Mouse (Mus musculus) left cerebral cortex, adult 8-10 months (tissue): ENCODE results near the gene Cd3g. TPM values are rescaled to one million over a fixed set of nuclear protein-coding genes. Genes with fewer than 3 reads are reported as not detected.
"Not testable (repeated sequence)": the region's sequence is repeated elsewhere in the genome, so short reads cannot be mapped to it uniquely, and the experiment has no call there.

ENCODE experiments used
- DNase-seq, 2 experiments: peaks; one replicate each; pipeline ENCODE4 v3.0.0; 2022; ENCODE audit warnings: low spot score in 2 of 2
- total RNA-seq, 4 experiments: library from RNA; stranded (reverse); gene quantifications; 2 replicates each; pipeline ENCODE4 v1.2.4; 2022

The Cd3g gene
- total RNA-seq, 4 experiments from 2014 or later: not detected

GRCm38 (mm10) chr9:44986242-44986781 lies 6.1 kb upstream of the Cd3g start:
- no peak for DNase-seq

DNA sequence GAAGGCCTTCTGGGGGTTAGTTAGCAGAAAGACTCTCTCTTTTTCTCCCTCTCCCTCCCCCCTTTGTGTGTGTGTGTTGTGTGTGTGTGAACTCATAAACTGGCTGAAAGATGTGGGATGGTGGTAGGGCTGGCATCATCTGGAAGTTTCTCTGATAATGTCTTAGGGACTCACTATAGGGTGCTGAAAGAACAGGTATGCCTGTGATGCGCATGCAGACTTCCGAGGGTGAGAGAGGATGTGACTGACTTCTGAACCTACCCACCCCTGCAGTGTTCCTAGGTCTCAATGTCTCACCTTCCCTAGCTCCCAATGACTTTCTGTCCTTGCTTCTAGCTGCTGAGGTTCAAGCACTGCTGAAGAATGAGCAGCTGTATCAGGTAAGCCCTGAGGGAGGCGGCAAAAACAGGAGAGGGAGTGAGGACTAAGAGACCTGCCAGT lies 5.5 kb upstream of the Cd3g start:
- no peak for DNase-seq

DNA sequence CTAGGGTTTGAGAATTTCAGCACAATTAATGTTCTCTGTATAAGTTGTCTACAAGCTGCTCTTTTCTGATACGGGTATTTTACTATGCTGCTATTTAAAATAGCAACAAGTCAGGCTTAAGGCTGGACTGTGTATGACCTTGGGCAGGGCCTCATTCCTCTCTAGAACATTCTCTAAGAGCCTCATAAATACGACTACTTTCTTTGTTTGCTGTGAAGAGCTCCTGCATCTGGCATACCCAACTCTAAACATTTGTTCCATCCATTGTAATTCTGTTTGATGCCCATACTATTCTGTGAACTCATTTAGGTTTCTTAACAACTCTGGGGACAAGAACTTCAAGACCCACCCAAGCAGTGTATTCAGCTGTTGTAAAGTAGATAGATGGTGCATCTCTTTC lies 2.8 kb upstream of the Cd3g start:
- DNase-seq: no peak

DNA sequence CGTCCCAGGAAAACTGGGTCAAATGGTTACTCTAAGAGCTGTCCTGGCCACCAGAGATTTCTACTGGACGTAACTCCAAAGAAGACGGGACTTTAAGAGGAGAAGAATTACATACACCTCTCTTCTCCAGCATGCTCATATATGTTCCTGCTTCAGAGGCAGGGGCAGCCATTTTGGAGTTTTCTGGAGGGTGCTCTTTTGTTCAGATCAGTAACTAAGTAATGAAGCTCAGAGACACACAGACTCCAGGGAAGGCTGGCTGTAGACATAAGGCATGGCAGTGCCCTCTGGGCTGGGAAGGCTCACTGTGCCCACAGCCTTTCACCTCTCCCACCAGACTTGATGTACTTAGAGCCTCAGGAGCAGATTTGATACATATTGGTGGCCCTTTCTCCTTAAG lies 2.3 kb upstream of the Cd3g start:
- DNase-seq: no peak

- no peak for DNase-seq
Measured at GRCm38 (mm10) chr9:44982081-44982480, 1.9 kb upstream of the Cd3g start.

GRCm38 (mm10) chr9:44981676-44982075 lies 1.4 kb upstream of the Cd3g start, which contains the start of gene Cd3d:
Gene Cd3d, plus strand, starts transcription at chr9:44981786.
- DNase-seq: no peak

DNA sequence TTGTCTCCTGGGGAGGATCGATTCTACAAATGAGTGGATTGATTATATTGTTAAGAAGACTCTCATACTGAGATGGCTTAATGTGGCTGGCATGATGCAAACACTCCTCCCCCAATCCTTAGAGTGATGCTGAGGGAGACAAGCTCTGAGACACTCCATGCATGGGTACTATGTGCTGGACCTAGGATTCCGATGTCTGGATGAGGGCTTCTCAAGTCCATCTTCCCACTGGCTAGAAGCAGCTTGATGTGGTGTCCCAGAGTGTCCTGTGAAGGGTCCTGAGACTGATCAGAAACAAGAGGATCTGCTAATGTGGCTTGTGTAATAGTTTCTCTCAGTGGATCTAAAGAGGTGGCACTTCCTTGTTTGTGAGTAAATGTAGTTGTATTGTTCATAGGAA lies 873 bp upstream of the Cd3g start:
- DNase-seq: no peak

- DNase-seq: no peak
Measured at GRCm38 (mm10) chr9:44979806-44980205, 425 bp downstream of the Cd3g start.

GRCm38 (mm10) chr9:44977813-44978212 lies 2.4 kb downstream of the Cd3g start:
- no peak for DNase-seq

DNA sequence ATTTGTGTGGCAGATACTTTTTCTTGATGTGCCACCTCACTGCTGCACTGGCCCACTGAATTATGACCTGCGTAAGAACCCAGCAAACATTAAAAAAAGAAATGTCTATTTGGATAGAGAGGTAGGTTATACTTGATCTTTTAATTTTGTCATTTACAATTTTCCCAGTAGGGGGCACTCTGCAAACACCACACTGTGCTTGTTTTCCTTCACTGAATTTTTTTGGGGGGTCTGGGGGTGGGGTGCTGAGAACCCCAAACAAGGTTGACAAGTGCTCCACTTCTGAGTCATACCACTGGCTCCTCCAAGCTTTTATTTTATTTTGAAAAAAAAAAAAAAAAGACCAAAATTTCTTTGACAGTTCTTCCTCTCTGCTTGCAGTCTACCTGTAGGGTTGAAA lies 10.8 kb downstream of the Cd3g start:
- DNase-seq: no peak

GRCm38 (mm10) chr9:44967763-44968162 lies 12.5 kb downstream of the Cd3g start:
- DNase-seq: not testable (repeated sequence)

- DNase-seq: peak; percentile 18 to 30
Measured at GRCm38 (mm10) chr9:44966815-44967242, 13.4 kb downstream of the Cd3g start.

DNA sequence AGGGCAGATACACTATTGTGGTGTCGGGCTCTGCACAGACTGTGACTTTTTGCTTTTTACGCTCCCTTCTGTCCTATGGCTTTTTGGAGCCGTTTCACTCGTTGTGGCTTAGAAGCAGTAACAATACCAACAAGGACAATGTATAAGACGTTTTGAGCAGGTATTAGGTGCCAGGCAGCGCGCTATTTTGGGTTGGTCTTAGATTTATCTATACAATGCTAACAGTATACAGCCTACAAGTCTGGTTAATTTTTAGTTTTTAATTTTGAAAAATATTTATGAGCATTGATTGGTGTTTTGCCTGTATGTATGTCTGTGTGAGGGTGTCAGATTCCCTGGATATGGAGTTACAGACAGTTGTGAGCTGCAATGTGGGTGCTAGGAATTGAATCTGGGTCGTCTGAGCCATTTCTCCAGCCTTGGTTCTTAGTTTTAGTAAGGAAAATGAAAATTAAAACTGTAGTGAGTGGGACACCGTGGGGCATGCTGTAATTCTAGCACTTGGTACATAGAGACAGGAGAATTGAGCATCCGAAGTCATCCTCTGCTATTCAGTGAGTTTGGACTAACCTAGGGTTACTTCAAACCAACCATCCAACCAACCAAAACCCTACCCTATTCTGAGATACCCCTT lies 14.3 kb downstream of the Cd3g start:
- no peak for DNase-seq

DNA sequence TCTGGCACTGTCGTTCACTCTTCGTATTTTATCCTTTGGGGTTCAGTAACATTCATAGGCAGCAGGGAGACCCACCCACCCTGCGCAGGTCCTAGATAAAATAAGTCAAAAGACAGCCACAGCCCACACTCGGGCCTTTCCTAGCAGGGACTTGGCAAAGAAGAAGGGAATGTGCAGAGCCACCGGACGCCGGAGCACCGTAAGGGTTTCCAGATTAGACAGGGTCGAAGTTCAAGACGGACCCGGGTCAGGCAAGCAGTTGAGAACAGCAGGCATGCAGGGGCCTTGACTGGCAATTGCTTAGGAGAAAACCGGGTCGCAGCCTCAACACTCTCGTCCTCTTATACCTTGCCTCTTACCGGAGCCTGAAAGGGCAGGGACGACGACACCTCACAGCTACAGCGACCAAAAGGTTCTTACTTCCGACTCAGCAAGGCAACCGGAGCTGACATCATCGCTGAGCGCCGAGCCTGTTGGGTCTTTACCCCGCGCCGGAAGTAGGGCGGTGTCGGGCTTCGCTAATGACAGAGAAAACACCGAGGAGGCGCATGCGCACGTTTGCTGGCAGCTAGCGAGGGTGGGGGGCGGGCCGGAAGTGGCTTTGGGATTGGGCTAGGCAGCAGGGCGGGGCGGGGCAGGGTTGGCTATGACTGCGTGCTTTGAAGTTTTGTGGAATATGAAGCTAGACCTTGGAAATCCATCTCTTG lies 15.0 kb downstream of the Cd3g start, which contains the start of gene Ube4a:
Ube4a (minus strand) TSS at position 475 of the 707 bp plus-strand sequence.
- peak; percentile 98 to 99 for DNase-seq

GRCm38 (mm10) chr9:44954432-44954831 lies 25.8 kb downstream of the Cd3g start:
- no peak for DNase-seq

DNA sequence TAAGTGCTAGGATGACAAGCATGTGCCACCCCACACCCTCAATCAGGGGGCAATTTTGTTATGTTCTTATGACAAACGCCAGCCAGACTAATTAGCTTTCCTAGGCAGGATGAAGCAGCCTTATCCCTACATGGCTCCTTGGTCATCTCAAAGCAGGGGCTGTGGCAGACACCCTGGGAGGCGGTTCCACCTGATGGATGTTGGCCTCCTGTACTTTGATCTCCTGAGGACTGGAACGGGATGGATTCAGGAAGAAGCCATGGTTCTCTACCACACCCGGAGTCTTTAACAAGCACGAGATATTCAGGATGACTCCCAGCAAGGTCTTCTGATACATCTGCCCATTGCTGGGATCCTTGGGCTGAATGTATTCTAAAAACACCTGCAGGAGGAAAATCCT lies 32.4 kb downstream of the Cd3g start:
- DNase-seq: no peak

GRCm38 (mm10) chr9:44946185-44946695 lies 34.0 kb downstream of the Cd3g start:
- DNase-seq: no peak

GRCm38 (mm10) chr9:44942421-44942820 lies 37.8 kb downstream of the Cd3g start:
- no peak for DNase-seq

DNA sequence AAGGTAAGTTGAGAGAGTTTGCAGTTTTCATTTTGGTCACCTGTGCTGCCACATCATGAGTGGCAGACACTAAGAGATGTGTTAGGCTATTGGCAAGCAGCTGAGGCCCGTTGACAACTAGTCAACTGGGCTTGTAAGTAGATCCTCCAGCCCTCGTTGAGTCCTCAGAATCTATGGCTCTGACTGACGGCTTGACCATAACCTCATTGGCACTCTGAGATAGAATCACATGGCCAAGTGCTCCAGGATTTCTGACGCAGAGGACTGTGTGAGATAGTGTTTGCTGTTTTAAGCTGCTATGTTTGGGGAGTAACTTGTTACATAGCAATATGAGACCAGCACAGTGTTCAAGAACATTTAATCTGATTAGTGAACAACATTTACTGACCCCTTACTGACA lies 38.5 kb downstream of the Cd3g start:
- DNase-seq: no peak

DNA sequence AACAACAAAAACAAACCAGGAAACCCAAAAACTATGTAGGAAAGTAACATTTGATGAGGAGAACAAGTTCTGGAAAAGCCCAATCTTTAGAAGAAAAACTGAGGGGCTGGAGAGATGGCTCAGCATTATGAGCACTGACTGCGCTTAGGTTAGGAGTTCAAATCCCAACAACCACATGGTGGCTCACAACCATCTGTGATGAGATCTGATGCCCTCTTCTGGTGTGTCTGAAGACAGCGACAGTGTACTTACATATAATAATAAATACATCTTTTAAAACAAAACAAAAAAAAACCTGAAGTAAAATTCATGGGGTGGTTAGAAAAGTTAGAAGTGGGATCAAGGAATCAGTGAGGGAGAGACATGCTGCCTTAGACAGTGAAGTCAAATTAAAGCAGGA lies 58.7 kb downstream of the Cd3g start:
- DNase-seq: no peak

GRCm38 (mm10) chr9:44921123-44921468 lies 59.1 kb downstream of the Cd3g start:
- peak in 1 of 2 experiments; percentile 61 for DNase-seq

DNA sequence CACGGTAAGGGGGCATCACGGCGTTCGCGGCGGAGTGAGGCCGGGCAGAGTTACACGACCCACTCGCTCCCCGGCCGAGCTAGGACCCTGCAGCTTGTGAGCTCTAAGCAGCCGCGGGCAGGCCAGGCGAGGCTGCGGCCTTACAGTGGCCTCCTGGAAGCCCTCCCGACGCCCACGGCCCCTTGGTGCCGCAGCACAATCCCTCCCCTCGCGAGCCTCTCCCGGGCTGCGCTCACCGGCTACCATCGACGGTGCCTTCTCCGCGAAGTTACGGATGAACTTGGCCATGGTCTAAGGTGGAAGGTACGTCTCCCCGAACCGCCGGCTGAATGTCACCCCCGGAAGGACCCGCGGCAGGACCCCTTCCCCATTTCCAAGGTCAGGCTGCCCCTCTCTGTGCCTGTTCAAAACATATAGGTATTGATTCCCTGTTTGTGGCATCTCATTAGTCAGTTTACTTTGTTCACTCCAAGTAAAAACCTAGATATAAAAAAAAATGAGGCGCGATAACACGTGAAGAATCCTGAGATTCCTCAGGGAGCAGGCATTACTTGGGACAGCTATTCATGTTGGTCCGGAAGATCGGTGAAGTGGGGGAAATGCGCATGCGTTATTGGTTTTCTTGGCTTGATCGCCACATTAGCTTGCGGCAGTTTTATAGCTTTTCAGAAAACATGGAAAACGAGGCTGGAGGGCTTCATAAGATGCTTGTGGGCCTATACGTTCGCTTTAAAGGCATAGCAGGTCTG lies 59.7 kb downstream of the Cd3g start, which contains the start of gene Atp5l:
Atp5l (minus strand) TSS at position 369 of the 749 bp plus-strand sequence.
- DNase-seq: peak; percentile 78 to 80
